Comparison of ENCODE assay signal across 17 mouse cellular contexts in the genomic region with DNA sequence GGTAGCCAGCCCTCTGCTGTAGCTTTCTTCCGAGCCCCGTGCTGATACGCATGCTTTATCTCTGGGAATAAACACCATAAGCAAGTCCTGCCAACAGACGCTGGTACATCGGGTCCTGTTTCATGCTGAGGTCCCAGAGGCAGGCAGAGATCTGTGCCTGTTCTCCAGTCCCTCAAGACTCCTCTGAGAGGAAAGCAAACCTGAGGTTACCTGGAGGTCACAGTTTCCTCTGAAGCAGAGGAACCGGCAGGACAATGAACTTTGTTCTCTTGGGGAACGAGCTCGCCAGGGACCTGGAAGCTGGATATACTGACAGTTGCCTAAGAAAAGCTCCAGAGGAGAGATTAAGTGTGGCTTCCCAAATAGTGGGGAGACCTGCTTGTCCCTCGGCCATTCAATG. TPM values are rescaled to one million over a fixed set of nuclear protein-coding genes. Genes with fewer than 3 reads are reported as not detected.
DNase-seq lines count a peak whose midpoint lies in the region; ATAC-seq and TF ChIP-seq lines count a peak whose summit lies in the region.
"Had no signal": no experiment of that assay in that cellular context is flagged by ENCODE, and none has a peak within 500 bp of the region (broad histone marks: within the 10 kb centered on the region; RNA-seq: fewer than 3 reads in every experiment).

No protein-coding gene starts in this region.

- DNase-seq in layer of hippocampus, adult 2 months (ENCODE audit: low spot score in 2 of 2), result no peak
- no peak for DNase-seq in layer of hippocampus, postnatal 10 days (ENCODE audit: low spot score in 2 of 2)
- no peak for DNase-seq in heart, embryonic 10.5 days (ENCODE audit: low spot score)
- no peak for DNase-seq in limb, embryonic 10.5 days (ENCODE audit: low spot score)
- no peak for DNase-seq in cerebellum, postnatal 10 days
- DNase-seq: adrenal gland, adult 2 months; gastrocnemius, postnatal 10 days; right cerebral cortex, postnatal 25 days; thymus, postnatal 4 days had no signal

- H3K4me3 ChIP-seq in layer of hippocampus, adult 2 months, result no peak overlapping the region
- no peak overlapping the region for H3K4me3 ChIP-seq in heart, embryonic 10.5 days
- no peak overlapping the region for H3K4me3 ChIP-seq in intestine, postnatal 0 days (ENCODE audit: low read depth, low read length)
- H3K4me3 ChIP-seq in limb, embryonic 10.5 days, result no peak overlapping the region
- no peak overlapping the region for H3K4me3 ChIP-seq in midbrain, embryonic 13.5 days (replicated peaks)
- H3K4me3 ChIP-seq: liver, embryonic 15.5 days; midbrain, embryonic 15.5 days; neural tube, embryonic 13.5 days had no signal

- H3K9ac ChIP-seq in intestine, postnatal 0 days (ENCODE audit: low read depth, low read length), result no peak overlapping the region
- H3K9ac ChIP-seq in midbrain, embryonic 13.5 days (replicated peaks), result no peak overlapping the region
- H3K9ac ChIP-seq: hindbrain, embryonic 14.5 days; liver, embryonic 15.5 days; neural tube, embryonic 13.5 days had no signal

- no peaks in the 10 kb centered on the region for H3K9me3 ChIP-seq in heart, embryonic 10.5 days
- H3K9me3 ChIP-seq in intestine, postnatal 0 days (ENCODE audit: control insufficient read depth), result no peaks in the 10 kb centered on the region
- H3K9me3 ChIP-seq in limb, embryonic 10.5 days (replicated peaks), result no peaks in the 10 kb centered on the region
- H3K9me3 ChIP-seq in midbrain, embryonic 13.5 days, result no peaks in the 10 kb centered on the region
- H3K9me3 ChIP-seq: liver, embryonic 15.5 days; midbrain, embryonic 15.5 days; neural tube, embryonic 13.5 days had no signal

- peak overlapping the region; percentile 3; the same call in 1 of the 2 replicates for H3K4me2 ChIP-seq in intestine, postnatal 0 days (replicated peaks; ENCODE audit: low read depth)
- no peak overlapping the region for H3K4me2 ChIP-seq in midbrain, embryonic 13.5 days (replicated peaks)
- H3K4me2 ChIP-seq: hindbrain, embryonic 14.5 days; liver, embryonic 15.5 days; midbrain, embryonic 15.5 days; neural tube, embryonic 13.5 days had no signal

- H3K27me3 ChIP-seq in heart, embryonic 10.5 days (ENCODE audit: insufficient read depth, poor library complexity, severe bottlenecking), result peaks cover 43% of the 10 kb centered on the region
- no peaks in the 10 kb centered on the region for H3K27me3 ChIP-seq in intestine, postnatal 0 days (replicated peaks; ENCODE audit: control insufficient read depth, insufficient read depth, low read length)
- no peaks in the 10 kb centered on the region for H3K27me3 ChIP-seq in limb, embryonic 10.5 days (ENCODE audit: low read depth, poor library complexity, severe bottlenecking)
- H3K27me3 ChIP-seq in midbrain, embryonic 13.5 days, result no peaks in the 10 kb centered on the region
- H3K27me3 ChIP-seq: midbrain, embryonic 15.5 days; neural tube, embryonic 13.5 days; Patski had no signal

- no peak for ATAC-seq in intestine, postnatal 0 days
- ATAC-seq in midbrain, embryonic 13.5 days, result no peak
- ATAC-seq: midbrain, embryonic 15.5 days; Patski had no signal

- H3K36me3 ChIP-seq in heart, embryonic 10.5 days, result no peaks in the 10 kb centered on the region
- no peaks in the 10 kb centered on the region for H3K36me3 ChIP-seq in intestine, postnatal 0 days (ENCODE audit: control insufficient read depth, insufficient read depth)
- H3K36me3 ChIP-seq in limb, embryonic 10.5 days, result no peaks in the 10 kb centered on the region
- H3K36me3 ChIP-seq in midbrain, embryonic 13.5 days, result peaks cover 8% of the 10 kb centered on the region
- H3K36me3 ChIP-seq: liver, embryonic 15.5 days; midbrain, embryonic 15.5 days; neural tube, embryonic 13.5 days had no signal

- H3K27ac ChIP-seq in layer of hippocampus, adult 2 months, result 0 out of 2 replicates have a peak overlapping the region, but pooled peaks have one; percentile 3
- 0 out of 2 replicates have a peak overlapping the region, but pooled peaks have one; percentile 25 for H3K27ac ChIP-seq in heart, embryonic 10.5 days
- H3K27ac ChIP-seq in intestine, postnatal 0 days (ENCODE audit: low read depth, low read length), result no peak overlapping the region
- 0 out of 2 replicates have a peak overlapping the region, but pooled peaks have one; percentile 42 for H3K27ac ChIP-seq in limb, embryonic 10.5 days
- no peak overlapping the region for H3K27ac ChIP-seq in midbrain, embryonic 13.5 days
- H3K27ac ChIP-seq: hindbrain, embryonic 14.5 days; liver, embryonic 15.5 days; midbrain, embryonic 15.5 days; neural tube, embryonic 13.5 days had no signal

- WGBS in heart, embryonic 10.5 days, result 46% methylated on average over 9 of the region's 9 CpGs
- WGBS in intestine, postnatal 0 days, result 9% methylated on average over 9 of the region's 9 CpGs
- WGBS in limb, embryonic 10.5 days, result 76% methylated on average over 9 of the region's 9 CpGs
- WGBS in midbrain, embryonic 13.5 days, result 76% methylated on average over 9 of the region's 9 CpGs

- TF ChIP-seq CTCF in layer of hippocampus, adult 2 months (conservative IDR thresholded peaks at IDR 0.05), result no peak
- no peak for TF ChIP-seq CTCF in intestine, postnatal 0 days (IDR thresholded peaks at IDR 0.05; ENCODE audit: low read depth)

- peaks cover 50% of the 10 kb centered on the region for H3K4me1 ChIP-seq in heart, embryonic 10.5 days
- no peaks in the 10 kb centered on the region for H3K4me1 ChIP-seq in intestine, postnatal 0 days (replicated peaks; ENCODE audit: control insufficient read depth, insufficient read depth, low read length)
- H3K4me1 ChIP-seq in limb, embryonic 10.5 days, result peaks cover 26% of the 10 kb centered on the region
- peaks cover 7% of the 10 kb centered on the region; the same call in 1 of the 2 replicates for H3K4me1 ChIP-seq in midbrain, embryonic 13.5 days (replicated peaks)
- H3K4me1 ChIP-seq: liver, embryonic 15.5 days had no signal

RNA-seq across cellular contexts. Expression of gene Mcf2l, which starts 24.2 kb away (rescaled TPM):
- total RNA-seq in layer of hippocampus, adult 2 months (2021), result 100 to 1,000 TPM; 225 to 238 TPM
- 100 to 1,000 TPM; 269 to 278 TPM for total RNA-seq in layer of hippocampus, postnatal 10 days (2021)
- polyA plus RNA-seq in heart, embryonic 10.5 days (2016; fragmentation: Nextera tagmentation; extraction: Ambion mirVana), result 8.3 and 9.1 TPM in 2 replicates
- 5.7 and 6.7 TPM in 2 replicates for polyA plus RNA-seq in intestine, postnatal 0 days (2015; fragmentation: Nextera tagmentation; extraction: Ambion mirVana)
- polyA plus RNA-seq in limb, embryonic 10.5 days (2016; fragmentation: Nextera tagmentation; extraction: Ambion mirVana), result 5.7 and 10.3 TPM in 2 replicates
- polyA plus RNA-seq in midbrain, embryonic 13.5 days (2015; fragmentation: Nextera tagmentation; extraction: Ambion mirVana), result 130 and 141 TPM in 2 replicates
- total RNA-seq: CH12.LX had no signal

Comparison
In these comparisons a context has a peak if more than half of its experiments do, and no peak if none do; other contexts are left out.
1. H3K27ac ChIP-seq: peak in layer of hippocampus, adult 2 months (single experiment), heart, embryonic 10.5 days (single experiment) and limb, embryonic 10.5 days (single experiment); none in intestine, postnatal 0 days (single experiment) and midbrain, embryonic 13.5 days (single experiment).
2. RNA of gene Mcf2l, which starts 24.2 kb away (polyA plus RNA-seq): 130 to 141 TPM in midbrain, embryonic 13.5 days; 5.7 to 10.3 TPM in limb, embryonic 10.5 days, 8.3 to 9.1 TPM in heart, embryonic 10.5 days and 5.7 to 6.7 TPM in intestine, postnatal 0 days; every median in the first group is over 10 times any median in the second.